Mouse (Mus musculus) C2C12 (cell line): ENCODE results near the gene Tpk1.

Experiments used
- CTCF ChIP-seq: IDR thresholded peaks from one replicate; pipeline ENCODE4 v1.5.1; 2011; ENCODE audit not compliant: control insufficient read depth, insufficient read depth, insufficient read length
- FOSL1 ChIP-seq: IDR thresholded peaks from one replicate; pipeline ENCODE4 v1.8.0; 2011; ENCODE audit warnings: mild to moderate bottlenecking, low read length; ENCODE audit not compliant: poor library complexity, insufficient read depth, severe bottlenecking
- MAX ChIP-seq: IDR thresholded peaks from one replicate; pipeline ENCODE4 v1.6.1; 2011; ENCODE audit warnings: mild to moderate bottlenecking, control low read depth
- MYOG ChIP-seq: IDR thresholded peaks from one replicate; pipeline ENCODE4 v1.6.1; 2011; ENCODE audit not compliant: control insufficient read depth, insufficient read length; ENCODE audit errors: extremely low read depth
- USF1 ChIP-seq: IDR thresholded peaks from one replicate; pipeline ENCODE4 v1.6.1; 2011; ENCODE audit warnings: low read depth, mild to moderate bottlenecking, control low read depth, moderate library complexity

DNA sequence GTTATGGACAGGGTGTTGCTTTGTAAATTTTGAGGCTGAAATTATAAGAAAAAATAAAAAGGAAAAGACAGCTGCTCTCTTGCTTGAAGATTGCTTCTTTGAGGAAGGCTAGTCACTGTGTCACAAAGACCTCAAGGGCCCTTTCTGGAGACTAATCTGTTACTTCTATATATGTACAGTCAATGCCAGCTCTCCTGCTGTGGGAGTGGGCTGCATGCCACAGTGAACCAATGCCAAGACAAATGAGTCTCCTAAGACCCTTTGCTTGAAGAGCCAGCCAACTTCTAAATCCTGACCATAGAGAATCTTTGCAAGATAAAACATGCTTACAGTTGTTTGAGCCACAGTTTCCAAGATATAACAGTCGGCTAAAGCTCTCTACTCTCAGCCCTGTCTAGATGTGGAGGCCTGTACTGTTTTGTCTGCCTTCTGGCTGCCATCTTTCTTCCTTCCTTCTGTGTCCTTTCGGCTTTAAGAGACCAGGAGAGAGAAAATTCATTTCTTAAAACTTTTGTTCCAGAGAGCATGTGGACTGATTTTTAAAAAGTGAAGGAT lies 230.0 kb downstream of the Tpk1 start:
- no peak for TF ChIP-seq CTCF
- no peak for TF ChIP-seq USF1
- no peak for TF ChIP-seq MYOG
- TF ChIP-seq FOSL1: no peak
- no peak for TF ChIP-seq MAX
